Mouse (Mus musculus): Measurements from ENCODE around the gene Il17re.

The Il17re gene

GRCm38 (mm10) chr6:113457952-113458534 lies at the start of gene Il17re:
Gene Il17re (plus strand): TSS chr6:113458484.
- no peak for DNase-seq (ENCODE audit: low read depth, low spot score)

- no peak for DNase-seq (ENCODE audit: low read depth, low spot score)
Measured at GRCm38 (mm10) chr6:113410001-113410400, 48.3 kb upstream of the Il17re start.

GRCm38 (mm10) chr6:113416416-113416815 lies 41.9 kb upstream of the Il17re start:
- DNase-seq (ENCODE audit: low read depth, low spot score) = no peak

- no peak for DNase-seq (ENCODE audit: low read depth, low spot score)
Measured at GRCm38 (mm10) chr6:113418441-113419198, 39.7 kb upstream of the Il17re start.

GRCm38 (mm10) chr6:113419199-113419587 lies 39.1 kb upstream of the Il17re start, which contains the start of gene Rpusd3:
Gene Rpusd3 (minus strand): TSS chr6:113419340.
- DNase-seq (ENCODE audit: low read depth, low spot score) = peak; percentile 97

GRCm38 (mm10) chr6:113423000-113423399 lies 35.3 kb upstream of the Il17re start:
- DNase-seq (ENCODE audit: low read depth, low spot score) = no peak

- DNase-seq (ENCODE audit: low read depth, low spot score) = no peak
Measured at GRCm38 (mm10) chr6:113424187-113424586, 34.1 kb upstream of the Il17re start.

GRCm38 (mm10) chr6:113426696-113427095 lies 31.6 kb upstream of the Il17re start:
- no peak for DNase-seq (ENCODE audit: low read depth, low spot score)

GRCm38 (mm10) chr6:113427397-113427796 lies 30.9 kb upstream of the Il17re start:
- no peak for DNase-seq (ENCODE audit: low read depth, low spot score)

GRCm38 (mm10) chr6:113428006-113428405 lies 30.3 kb upstream of the Il17re start:
- no peak for DNase-seq (ENCODE audit: low read depth, low spot score)

GRCm38 (mm10) chr6:113429965-113430364 lies 28.3 kb upstream of the Il17re start:
- no peak for DNase-seq (ENCODE audit: low read depth, low spot score)

GRCm38 (mm10) chr6:113430846-113431245 lies 27.4 kb upstream of the Il17re start:
- no peak for DNase-seq (ENCODE audit: low read depth, low spot score)

GRCm38 (mm10) chr6:113431801-113432200 lies 26.5 kb upstream of the Il17re start:
- no peak for DNase-seq (ENCODE audit: low read depth, low spot score)

GRCm38 (mm10) chr6:113433661-113434060 lies 24.6 kb upstream of the Il17re start:
- no peak for DNase-seq (ENCODE audit: low read depth, low spot score)

GRCm38 (mm10) chr6:113434691-113435090 lies 23.6 kb upstream of the Il17re start:
- DNase-seq (ENCODE audit: low read depth, low spot score) = no peak

- DNase-seq (ENCODE audit: low read depth, low spot score) = no peak
Measured at GRCm38 (mm10) chr6:113435664-113436205, 22.5 kb upstream of the Il17re start, which contains the start of gene Cidec. Gene Cidec (minus strand): TSS chr6:113435760.

GRCm38 (mm10) chr6:113437135-113437534 lies 21.1 kb upstream of the Il17re start:
- no peak for DNase-seq (ENCODE audit: low read depth, low spot score)

GRCm38 (mm10) chr6:113438721-113439430 lies 19.4 kb upstream of the Il17re start:
- no peak for DNase-seq (ENCODE audit: low read depth, low spot score)

- DNase-seq (ENCODE audit: low read depth, low spot score) = no peak
Measured at GRCm38 (mm10) chr6:113440686-113441085, 17.6 kb upstream of the Il17re start.

GRCm38 (mm10) chr6:113441147-113441680 lies 17.1 kb upstream of the Il17re start:
- peak; percentile 52 for DNase-seq (ENCODE audit: low read depth, low spot score)

- no peak for DNase-seq (ENCODE audit: low read depth, low spot score)
Measured at GRCm38 (mm10) chr6:113442087-113442441, 16.2 kb upstream of the Il17re start.

Measured in telencephalon, adult 2 months (tissue).